In the genomic region with DNA sequence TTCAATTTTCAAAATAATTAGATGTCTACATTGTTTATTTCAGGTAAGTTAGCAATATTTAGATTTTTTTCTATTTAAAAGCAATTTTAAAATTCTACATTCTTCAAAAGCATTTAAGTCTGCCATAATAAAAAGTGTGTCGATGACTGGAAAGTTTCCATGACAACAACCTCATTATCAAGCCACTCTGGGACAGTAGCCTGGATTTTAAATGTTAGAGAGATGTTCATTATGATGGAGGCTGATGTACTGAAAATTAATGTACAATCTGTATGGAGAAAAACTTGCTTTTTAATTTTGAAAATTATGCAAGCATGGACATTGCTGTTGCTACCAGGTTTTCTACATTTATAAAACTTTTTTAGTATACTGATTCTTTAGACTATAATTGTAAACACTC, we compare ENCODE assay signal across 23 mouse cellular contexts. TPM values are rescaled to one million over a fixed set of nuclear protein-coding genes. Genes with fewer than 3 reads are reported as not detected.
"Had no signal": no experiment of that assay in that cellular context is flagged by ENCODE, and none has a peak within 500 bp of the region (broad histone marks: within the 10 kb centered on the region; RNA-seq: fewer than 3 reads in every experiment).

No protein-coding gene starts in this region.

- H3K9ac ChIP-seq: liver, embryonic 14.5 days; liver, postnatal 0 days; lung, embryonic 14.5 days; neural tube, embryonic 13.5 days had no signal

- DNase-seq: kidney, adult 2 months; kidney, postnatal 25 days; liver, postnatal 0 days; lung, embryonic 14.5 days; retina, postnatal 1 day; thymus, adult 2 months; thymus, postnatal 14 days; thymus, postnatal 4 days had no signal

- H3K27ac ChIP-seq: kidney, postnatal 0 days; liver, embryonic 14.5 days; macrophage; neural tube, embryonic 13.5 days; stomach, postnatal 0 days had no signal

- H3K4me2 ChIP-seq: lung, embryonic 14.5 days; neural tube, embryonic 13.5 days had no signal

- H3K4me3 ChIP-seq: myocyte; neural tube, embryonic 13.5 days had no signal

- H3K4me1 ChIP-seq: neural tube, embryonic 13.5 days had no signal

- H3K36me3 ChIP-seq: neural tube, embryonic 13.5 days had no signal

- H3K27me3 ChIP-seq: neural tube, embryonic 13.5 days had no signal

- ATAC-seq: intestine, postnatal 0 days; liver, postnatal 0 days; lung, postnatal 0 days had no signal

- H3K9me3 ChIP-seq: neural tube, embryonic 13.5 days had no signal

RNA-seq across cellular contexts. Expression of gene Lrp1b, which starts 29.8 kb away (rescaled TPM):
- total RNA-seq: megakaryocyte, adult 5-6 weeks; monocyte, adult 5-6 weeks; neutrophil, adult 5-6 weeks had no signal
- polyA plus RNA-seq: kidney, adult 2 months; large intestine, adult 2 months; liver, adult 2 months; liver, postnatal 0 days; lung, embryonic 14.5 days; lung, postnatal 0 days; macrophage; myocyte; small intestine, adult 2 months; spleen, adult 2 months had no signal
